Mouse (Mus musculus): ENCODE results near the gene Isyna1. TPM values are rescaled to one million over a fixed set of nuclear protein-coding genes. Genes with fewer than 3 reads are reported as not detected.
A peak's percentile ranks its signal among the peaks of the same experiment; 100 is the strongest.
"Not testable (repeated sequence)": the region's sequence is repeated elsewhere in the genome, so short reads cannot be mapped to it uniquely, and the experiment has no call there.

The Isyna1 gene
- polyA plus RNA-seq, 1 experiment from 2014 or later, result 150 TPM

- WGBS, result 93% methylated on average over 4 of the region's 4 CpGs
- H3K27me3 ChIP-seq (replicated peaks; ENCODE audit: control insufficient read depth, insufficient read depth, low read length); H3K27ac ChIP-seq (ENCODE audit: low read depth, low read length); H3K4me2 ChIP-seq (ENCODE audit: low read length); ATAC-seq; H3K9me3 ChIP-seq (ENCODE audit: control insufficient read depth, low read length); H3K9ac ChIP-seq (ENCODE audit: low read depth, low read length); H3K4me1 ChIP-seq (ENCODE audit: control insufficient read depth, insufficient read depth, low read depth, low read length); H3K4me3 ChIP-seq (ENCODE audit: low read length): not testable (repeated sequence)
- peaks cover 25% of the 10 kb centered on the region for H3K36me3 ChIP-seq (ENCODE audit: control insufficient read depth, insufficient read depth, low read length)
Measured at GRCm38 (mm10) chr8:70587955-70588354, 6.2 kb upstream of the Isyna1 start.

- H3K9me3 ChIP-seq (ENCODE audit: control insufficient read depth, low read length), result peaks cover 2% of the 10 kb centered on the region; the same call in 1 of the 2 replicates
- H3K4me2 ChIP-seq (ENCODE audit: low read length), result no peak overlapping the region
- H3K27ac ChIP-seq (ENCODE audit: low read depth, low read length), result no peak overlapping the region
- no peak overlapping the region for H3K4me3 ChIP-seq (ENCODE audit: low read length)
- ATAC-seq, result no peak
- peaks cover 8% of the 10 kb centered on the region; the same call in 1 of the 2 replicates for H3K36me3 ChIP-seq (ENCODE audit: control insufficient read depth, insufficient read depth, low read length)
- no peaks in the 10 kb centered on the region for H3K27me3 ChIP-seq (replicated peaks; ENCODE audit: control insufficient read depth, insufficient read depth, low read length)
- no peak overlapping the region for H3K9ac ChIP-seq (ENCODE audit: low read depth, low read length)
- 88% methylated on average over 12 of the region's 12 CpGs for WGBS
- H3K4me1 ChIP-seq (ENCODE audit: control insufficient read depth, insufficient read depth, low read depth, low read length), result peaks cover 20% of the 10 kb centered on the region
Measured at GRCm38 (mm10) chr8:70591569-70591968, 2.6 kb upstream of the Isyna1 start.

- peaks cover 2% of the 10 kb centered on the region; the same call in 1 of the 2 replicates for H3K9me3 ChIP-seq (ENCODE audit: control insufficient read depth, low read length)
- H3K4me3 ChIP-seq (ENCODE audit: low read length), result no peak overlapping the region
- WGBS, result 50% methylated on average over 8 of the region's 8 CpGs
- peaks cover 35% of the 10 kb centered on the region for H3K4me1 ChIP-seq (ENCODE audit: control insufficient read depth, insufficient read depth, low read depth, low read length)
- H3K9ac ChIP-seq (ENCODE audit: low read depth, low read length), result no peak overlapping the region; the same call in 1 of the 2 replicates
- ATAC-seq, result no peak
- H3K27me3 ChIP-seq (replicated peaks; ENCODE audit: control insufficient read depth, insufficient read depth, low read length), result no peaks in the 10 kb centered on the region
- no peak overlapping the region; the same call in 1 of the 2 replicates for H3K4me2 ChIP-seq (ENCODE audit: low read length)
- H3K36me3 ChIP-seq (ENCODE audit: control insufficient read depth, insufficient read depth, low read length), result peaks cover 8% of the 10 kb centered on the region; the same call in 1 of the 2 replicates
- peak overlapping the region; percentile 50; the same call in 1 of the 2 replicates for H3K27ac ChIP-seq (ENCODE audit: low read depth, low read length)
Measured at GRCm38 (mm10) chr8:70593173-70593572, 1.0 kb upstream of the Isyna1 start.

- H3K9me3 ChIP-seq (ENCODE audit: control insufficient read depth, low read length), result peaks cover 2% of the 10 kb centered on the region; the same call in 1 of the 2 replicates
- 9% methylated on average over 79 of the region's 82 CpGs for WGBS
- H3K27ac ChIP-seq (ENCODE audit: low read depth, low read length), result peak overlapping the region; percentile 65
- peaks cover 6% of the 10 kb centered on the region; the same call in 1 of the 2 replicates for H3K36me3 ChIP-seq (ENCODE audit: control insufficient read depth, insufficient read depth, low read length)
- H3K9ac ChIP-seq (ENCODE audit: low read depth, low read length), result peak overlapping the region; percentile 73
- ATAC-seq, result peak; percentile 15
- peak overlapping the region; percentile 64 for H3K4me3 ChIP-seq (ENCODE audit: low read length)
- H3K4me2 ChIP-seq (ENCODE audit: low read length), result peak overlapping the region; percentile 95
- H3K4me1 ChIP-seq (ENCODE audit: control insufficient read depth, insufficient read depth, low read depth, low read length), result peaks cover 43% of the 10 kb centered on the region
- H3K27me3 ChIP-seq (replicated peaks; ENCODE audit: control insufficient read depth, insufficient read depth, low read length), result no peaks in the 10 kb centered on the region
Measured at GRCm38 (mm10) chr8:70594621-70595564, 720 bp downstream of the Isyna1 start.

DNA sequence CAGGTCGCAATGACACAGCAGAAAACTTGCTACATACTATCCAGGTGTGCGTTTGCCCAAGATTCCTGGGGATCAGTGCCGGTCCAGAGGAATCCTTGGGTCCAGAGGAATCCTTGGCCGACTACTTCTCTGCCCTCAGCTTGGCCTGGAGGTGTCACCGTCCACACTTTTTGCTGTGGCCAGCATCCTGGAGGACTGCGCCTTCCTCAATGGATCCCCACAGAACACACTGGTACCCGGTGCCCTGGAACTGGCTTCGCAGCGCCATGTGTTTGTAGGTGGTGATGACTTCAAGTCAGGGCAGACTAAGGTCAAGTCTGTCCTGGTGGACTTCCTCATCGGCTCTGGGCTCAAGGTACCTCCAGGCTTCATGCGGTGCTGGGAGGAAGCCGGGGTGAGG, 1.6 kb downstream of the Isyna1 start:
- Histone ChIP-seq H3K9ac (ENCODE audit: low read depth, low read length) (no peak overlapping the region), H3K27ac (ENCODE audit: low read depth, low read length) (no peak overlapping the region), H3K4me1 (ENCODE audit: control insufficient read depth, insufficient read depth, low read depth, low read length) (peaks cover 52% of the 10 kb centered on the region), H3K36me3 (ENCODE audit: control insufficient read depth, insufficient read depth, low read length) (peaks cover 3% of the 10 kb centered on the region; the same call in 1 of the 2 replicates), H3K4me3 (ENCODE audit: low read length) (no peak overlapping the region; the same call in 1 of the 2 replicates), H3K27me3 (replicated peaks; ENCODE audit: control insufficient read depth, insufficient read depth, low read length) (no peaks in the 10 kb centered on the region), H3K4me2 (ENCODE audit: low read length) (peak overlapping the region; percentile 95; the same call in 1 of the 2 replicates), H3K9me3 (ENCODE audit: control insufficient read depth, low read length) (peaks cover 2% of the 10 kb centered on the region; the same call in 1 of the 2 replicates)
- 94% methylated on average over 12 of the region's 12 CpGs for WGBS
- ATAC-seq, result no peak

GRCm38 (mm10) chr8:70596216-70596615, 2.0 kb downstream of the Isyna1 start:
- no peak overlapping the region for H3K4me2 ChIP-seq (ENCODE audit: low read length)
- no peaks in the 10 kb centered on the region for H3K27me3 ChIP-seq (replicated peaks; ENCODE audit: control insufficient read depth, insufficient read depth, low read length)
- H3K9ac ChIP-seq (ENCODE audit: low read depth, low read length), result no peak overlapping the region
- H3K27ac ChIP-seq (ENCODE audit: low read depth, low read length), result no peak overlapping the region
- peaks cover 2% of the 10 kb centered on the region; the same call in 1 of the 2 replicates for H3K9me3 ChIP-seq (ENCODE audit: control insufficient read depth, low read length)
- H3K4me3 ChIP-seq (ENCODE audit: low read length), result no peak overlapping the region
- 91% methylated on average over 18 of the region's 18 CpGs for WGBS
- no peak for ATAC-seq
- peaks cover 3% of the 10 kb centered on the region; the same call in 1 of the 2 replicates for H3K36me3 ChIP-seq (ENCODE audit: control insufficient read depth, insufficient read depth, low read length)
- H3K4me1 ChIP-seq (ENCODE audit: control insufficient read depth, insufficient read depth, low read depth, low read length), result peaks cover 56% of the 10 kb centered on the region

GRCm38 (mm10) chr8:70596775-70597416, 2.7 kb downstream of the Isyna1 start:
- no peak for ATAC-seq
- no peak overlapping the region for H3K27ac ChIP-seq (ENCODE audit: low read depth, low read length)
- no peaks in the 10 kb centered on the region for H3K27me3 ChIP-seq (replicated peaks; ENCODE audit: control insufficient read depth, insufficient read depth, low read length)
- 73% methylated on average over 17 of the region's 17 CpGs for WGBS
- H3K4me1 ChIP-seq (ENCODE audit: control insufficient read depth, insufficient read depth, low read depth, low read length), result peaks cover 62% of the 10 kb centered on the region
- peak overlapping the region; percentile 73 for H3K4me2 ChIP-seq (ENCODE audit: low read length)
- peak overlapping the region; percentile 40; the same call in 1 of the 2 replicates for H3K4me3 ChIP-seq (ENCODE audit: low read length)
- no peak overlapping the region for H3K9ac ChIP-seq (ENCODE audit: low read depth, low read length)
- peaks cover 2% of the 10 kb centered on the region; the same call in 1 of the 2 replicates for H3K9me3 ChIP-seq (ENCODE audit: control insufficient read depth, low read length)
- H3K36me3 ChIP-seq (ENCODE audit: control insufficient read depth, insufficient read depth, low read length), result peaks cover 3% of the 10 kb centered on the region; the same call in 1 of the 2 replicates

- Histone ChIP-seq H3K4me1 (ENCODE audit: control insufficient read depth, insufficient read depth, low read depth, low read length) (peaks cover 62% of the 10 kb centered on the region), H3K9me3 (ENCODE audit: control insufficient read depth, low read length) (peaks cover 2% of the 10 kb centered on the region; the same call in 1 of the 2 replicates), H3K4me3 (ENCODE audit: low read length) (peak overlapping the region; percentile 40), H3K27me3 (replicated peaks; ENCODE audit: control insufficient read depth, insufficient read depth, low read length) (no peaks in the 10 kb centered on the region), H3K9ac (ENCODE audit: low read depth, low read length) (peak overlapping the region; percentile 67), H3K36me3 (ENCODE audit: control insufficient read depth, insufficient read depth, low read length) (peaks cover 7% of the 10 kb centered on the region), H3K27ac (ENCODE audit: low read depth, low read length) (peak overlapping the region; percentile 34; the same call in 1 of the 2 replicates), H3K4me2 (ENCODE audit: low read length) (peak overlapping the region; percentile 73)
- ATAC-seq, result no peak
- 10% methylated on average over 37 of the region's 68 CpGs for WGBS
Measured at GRCm38 (mm10) chr8:70597417-70598272, 3.5 kb downstream of the Isyna1 start.
